Mouse (Mus musculus) right cerebral cortex, adult 18-20 months (tissue): ENCODE results near the gene Mdga2.

Source experiments
- DNase-seq: peaks from one replicate; pipeline ENCODE4 v3.0.0; 2022; ENCODE audit warnings: mixed read lengths

The Mdga2 gene

DNA sequence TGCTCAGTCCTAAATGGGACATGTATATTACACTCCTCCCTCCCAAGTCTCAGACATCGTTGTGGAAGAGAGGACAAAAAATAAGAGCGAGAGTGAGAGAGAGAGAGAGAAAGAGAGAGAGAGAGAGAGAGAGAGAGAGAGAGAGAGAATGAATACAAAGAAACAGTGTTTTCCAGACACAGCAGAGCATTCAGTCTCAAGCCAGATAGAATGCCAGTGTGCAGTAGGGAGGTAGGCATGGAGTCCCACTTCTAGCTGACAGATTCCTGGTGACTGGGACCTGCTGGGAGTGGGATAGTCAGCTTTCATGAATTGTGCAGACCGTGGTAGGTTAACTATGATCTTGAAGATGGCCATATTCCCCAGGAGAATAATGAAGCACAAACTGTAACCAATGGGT, 542.8 kb downstream of the Mdga2 start:
- no peak for DNase-seq

DNA sequence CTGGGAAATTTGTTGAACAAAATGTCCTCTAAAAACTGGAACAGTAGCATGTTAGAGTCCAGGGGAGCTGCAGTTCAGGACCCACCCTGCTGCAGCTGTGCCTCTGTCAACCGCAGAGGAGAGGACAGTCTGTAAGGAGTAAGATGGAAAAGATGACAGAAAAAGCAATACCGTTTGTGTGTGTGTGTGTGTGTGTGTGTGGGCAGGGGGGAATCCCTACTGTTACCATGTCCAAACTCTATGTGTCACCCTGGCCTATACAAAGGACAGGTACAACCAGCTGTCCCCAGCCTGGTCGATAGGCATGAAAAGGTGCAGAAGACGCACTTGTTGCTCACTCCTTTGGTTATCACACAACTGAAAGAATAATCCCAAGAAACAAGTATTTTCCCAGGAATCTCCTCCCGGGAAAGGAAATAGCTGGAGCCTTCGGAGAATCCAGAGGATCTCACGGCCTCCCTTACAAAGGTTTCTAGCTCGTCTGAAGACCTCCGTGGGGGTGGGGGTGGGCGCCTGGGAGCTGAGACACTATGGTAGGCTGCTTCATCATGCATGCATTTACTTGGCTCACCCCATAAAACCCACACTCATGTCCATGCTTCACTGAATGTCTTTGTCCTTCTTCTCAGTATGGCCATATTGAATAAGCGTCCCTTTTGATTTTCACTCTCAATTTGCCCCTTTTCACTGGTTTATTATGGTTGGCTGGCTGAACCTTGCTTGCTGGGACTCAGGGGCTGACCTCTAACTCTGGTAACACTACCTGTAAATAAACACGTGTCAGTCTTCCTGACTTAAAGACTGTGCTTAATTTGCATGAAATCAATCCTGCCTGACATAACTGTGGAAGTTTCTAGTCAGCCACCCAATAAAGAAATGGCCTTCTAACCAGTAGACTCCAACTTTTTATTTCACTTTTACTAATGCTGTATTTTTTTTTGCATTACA, 573.5 kb downstream of the Mdga2 start:
- no peak for DNase-seq

DNA sequence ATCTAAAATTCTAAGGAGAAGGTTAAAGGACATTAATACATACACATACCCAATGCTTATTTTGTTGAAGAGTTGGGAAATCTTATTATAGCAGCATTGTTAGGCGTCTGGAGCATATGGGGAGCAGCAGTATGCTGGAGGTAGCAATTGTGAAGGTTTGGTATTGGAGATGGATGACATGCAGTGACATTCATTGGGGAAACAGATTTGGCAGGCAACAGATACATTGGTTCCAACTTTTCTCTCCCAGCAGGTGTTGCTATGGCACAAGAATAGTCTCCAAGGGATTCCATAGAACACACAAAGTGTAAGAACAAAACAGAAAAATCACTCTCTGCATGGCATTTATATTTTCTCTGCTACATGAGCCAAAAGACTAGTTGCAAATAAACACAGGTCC, 581.9 kb downstream of the Mdga2 start:
- peak; percentile 12 for DNase-seq

DNA sequence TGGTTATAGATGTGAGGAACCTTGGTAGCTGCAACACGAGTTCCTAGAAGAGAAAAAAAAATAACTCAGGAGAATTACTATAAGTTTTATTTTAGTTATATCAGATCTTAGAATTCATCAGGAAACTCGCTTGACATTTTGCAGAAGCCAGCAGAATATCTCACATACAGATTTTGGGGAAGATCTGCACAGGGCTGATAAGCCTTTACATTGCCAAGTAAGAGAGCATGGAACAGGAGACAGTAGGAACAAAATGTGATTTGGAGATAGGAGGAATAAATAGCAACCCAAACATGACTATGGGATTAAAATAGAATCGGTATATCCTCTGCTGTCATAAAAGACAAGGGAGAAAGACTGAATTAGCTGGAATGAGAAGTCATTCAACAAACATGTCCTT, 602.4 kb downstream of the Mdga2 start:
- no peak for DNase-seq

DNA sequence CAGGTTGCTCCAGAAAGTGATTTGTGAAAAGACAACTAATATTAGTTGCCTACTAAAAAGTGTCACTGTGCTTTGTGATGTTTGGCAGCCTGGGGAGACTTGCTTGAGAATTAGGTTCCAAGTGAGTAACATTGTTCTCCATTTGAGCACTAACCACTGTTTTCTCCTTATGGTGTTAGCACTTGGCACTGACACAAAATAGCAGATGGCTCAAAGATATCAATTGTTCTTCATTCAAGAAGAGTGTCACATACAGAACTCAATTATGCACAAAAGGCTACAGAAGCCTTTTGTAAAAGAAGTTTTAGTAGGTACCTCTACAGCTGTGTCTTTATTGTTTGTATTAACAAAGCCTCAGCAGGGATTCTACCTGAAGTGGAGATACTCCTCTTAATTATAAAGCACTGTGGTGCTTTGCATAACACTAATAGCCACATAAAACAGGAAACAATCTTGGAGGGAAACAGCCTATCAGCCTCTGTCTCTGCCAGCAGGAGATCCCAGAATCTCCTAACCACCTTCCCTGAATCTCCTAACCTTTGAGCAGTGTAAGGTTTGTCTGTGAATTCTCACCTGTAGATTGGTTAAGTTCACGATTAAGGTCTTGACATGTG, 630.6 kb downstream of the Mdga2 start:
- DNase-seq: no peak

DNA sequence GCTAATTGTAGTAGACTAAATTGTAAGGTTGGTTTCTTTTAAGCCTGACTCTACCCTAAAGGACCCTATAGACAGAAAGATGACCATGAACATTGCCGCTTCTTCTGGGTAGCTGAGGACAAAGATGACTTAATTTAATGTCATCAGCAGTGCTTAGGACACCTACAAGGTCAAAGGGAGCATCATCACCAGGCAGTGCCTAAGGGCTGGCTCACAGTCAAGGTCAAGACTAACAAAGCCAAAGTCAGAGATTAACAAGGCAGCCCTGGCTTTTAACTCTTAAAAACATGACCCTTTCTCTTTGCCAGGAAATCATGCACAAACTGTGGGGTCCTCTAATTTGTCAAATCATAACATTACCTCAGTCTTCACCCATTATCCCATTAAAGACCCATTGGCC, 657.0 kb downstream of the Mdga2 start:
- DNase-seq: no peak

DNA sequence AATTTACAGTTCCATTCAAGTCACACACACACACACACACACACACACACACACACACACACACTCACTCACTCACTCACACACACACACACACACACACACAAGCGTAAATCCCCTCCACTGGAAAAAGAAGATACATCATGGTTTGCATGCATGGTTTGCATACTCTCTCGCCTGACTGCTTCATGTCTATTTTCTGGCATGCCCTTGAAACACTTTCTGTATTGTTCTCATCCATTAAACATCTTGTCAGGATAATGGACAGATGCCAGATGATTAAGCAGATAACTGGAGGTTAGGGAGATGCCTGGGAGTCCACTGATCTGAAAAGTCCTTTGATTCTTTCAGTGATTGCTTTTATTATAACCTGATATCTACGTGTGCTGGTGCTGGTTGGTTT, 665.5 kb downstream of the Mdga2 start:
- DNase-seq: no peak

DNA sequence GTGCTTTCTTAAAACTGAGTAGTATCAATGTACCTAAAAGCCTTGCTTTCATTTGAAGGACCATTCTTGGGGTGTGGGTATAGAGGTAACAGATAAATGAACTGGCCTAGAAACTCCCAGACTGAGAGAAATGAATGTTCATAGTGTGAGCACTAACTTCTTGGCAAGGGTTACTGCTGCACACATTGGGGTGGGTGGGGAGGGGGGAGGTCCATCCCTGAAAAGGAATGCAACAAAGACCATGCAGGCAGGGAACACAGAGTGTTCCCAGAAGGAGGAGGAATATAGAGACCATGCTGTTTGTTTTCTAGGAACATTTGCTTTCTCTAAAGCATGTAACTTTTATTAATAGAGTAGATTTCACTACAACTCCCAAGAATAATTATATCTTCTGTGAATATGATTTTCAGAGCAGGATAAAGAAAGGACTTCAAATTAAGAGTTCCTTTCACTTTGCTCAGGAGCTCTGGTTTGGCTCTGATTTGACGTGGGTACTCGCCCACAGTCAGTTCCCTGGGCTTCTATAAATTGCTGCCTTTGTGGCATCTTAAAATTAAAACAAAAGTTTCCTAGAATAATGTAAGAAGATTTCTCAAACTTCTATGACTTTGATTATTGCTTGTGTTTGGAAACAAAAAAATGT, 666.0 kb downstream of the Mdga2 start:
- DNase-seq: peak; percentile 32

DNA sequence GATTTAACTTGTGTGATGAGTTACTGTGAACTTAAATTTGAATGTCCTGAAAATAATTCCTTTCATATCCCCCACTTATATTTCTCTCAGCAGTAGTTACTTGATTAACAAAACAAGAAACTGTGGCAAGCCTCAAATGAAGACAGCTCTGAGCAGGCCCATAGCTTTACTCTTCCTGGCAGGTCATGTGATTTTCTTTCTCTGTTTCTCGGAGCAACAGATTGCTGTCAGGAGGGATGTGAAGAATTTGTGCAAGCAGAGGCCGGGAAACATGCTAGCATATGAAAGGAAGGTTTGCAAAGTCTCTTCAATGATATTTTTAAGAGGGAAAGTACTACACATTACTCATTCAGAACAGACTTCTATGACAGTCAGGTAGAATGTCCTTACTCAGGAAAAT, 697.4 kb downstream of the Mdga2 start:
- no peak for DNase-seq

DNA sequence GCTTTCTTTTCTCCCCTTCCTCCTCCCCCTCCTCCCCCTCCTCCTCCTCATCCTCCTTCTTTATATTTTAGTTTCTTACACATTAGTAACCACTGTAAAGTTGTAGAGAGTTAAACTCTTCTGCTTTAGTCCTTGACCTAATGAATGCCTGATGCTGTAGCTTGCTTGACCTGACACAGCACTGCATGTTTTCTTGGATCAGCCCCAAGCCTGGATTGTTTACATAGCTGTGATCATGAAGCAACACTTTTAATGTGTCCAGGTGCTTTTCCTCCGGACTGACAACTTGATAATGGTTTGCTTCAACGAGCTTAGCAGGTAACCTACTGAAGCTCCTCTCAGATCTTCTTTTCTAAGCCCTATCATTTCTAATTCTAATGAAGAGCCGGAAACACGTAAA, 723.1 kb downstream of the Mdga2 start:
- no peak for DNase-seq

DNA sequence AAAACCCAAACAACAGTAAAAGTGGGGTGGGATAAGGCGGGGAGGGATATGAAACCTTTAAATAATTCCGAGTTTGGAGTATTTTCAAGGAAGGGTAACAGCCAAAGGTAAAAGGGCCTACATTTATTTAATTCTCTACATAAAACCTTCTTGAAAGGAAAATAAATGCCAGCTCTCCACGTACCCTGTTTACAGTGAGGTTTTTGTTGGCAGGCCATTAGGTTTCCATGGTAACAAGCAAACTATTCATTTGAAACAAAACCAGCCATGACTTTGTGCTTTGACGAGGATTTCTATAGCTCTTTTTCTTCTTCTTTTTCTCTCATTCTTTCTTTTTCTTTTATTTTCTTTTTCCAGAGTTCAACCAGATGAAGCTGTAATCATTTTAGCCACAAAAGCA, 751.5 kb downstream of the Mdga2 start:
- peak; percentile 4 for DNase-seq

DNA sequence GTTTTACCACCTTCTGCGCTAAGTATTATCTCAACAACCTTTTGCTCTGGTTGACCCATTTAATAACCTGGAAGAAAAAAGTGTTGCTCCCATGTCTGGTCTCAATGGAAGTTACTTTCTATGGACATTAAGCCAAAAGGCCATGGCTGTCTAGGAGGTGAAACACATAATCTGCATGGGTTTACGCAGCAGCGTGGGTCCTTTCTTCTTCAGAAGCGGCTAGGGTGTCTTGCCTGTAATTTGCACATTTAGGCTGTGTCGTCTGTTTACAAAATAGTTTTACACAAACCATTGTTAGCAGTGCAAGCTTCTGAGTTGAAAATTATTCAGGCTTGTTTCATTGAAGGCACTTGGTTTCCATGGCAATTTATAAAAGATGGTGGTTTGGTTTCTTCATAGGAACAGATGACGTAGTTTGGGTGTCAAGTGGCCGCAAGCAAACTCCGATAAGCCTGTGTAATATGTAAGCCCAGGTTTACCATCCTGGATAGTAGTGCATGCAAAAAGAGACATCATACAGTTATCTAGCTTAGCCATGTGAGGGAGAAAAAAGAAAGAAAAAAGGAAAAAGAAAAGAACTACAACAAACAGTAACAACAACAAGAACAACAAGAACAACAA, 752.0 kb downstream of the Mdga2 start:
- DNase-seq: no peak

DNA sequence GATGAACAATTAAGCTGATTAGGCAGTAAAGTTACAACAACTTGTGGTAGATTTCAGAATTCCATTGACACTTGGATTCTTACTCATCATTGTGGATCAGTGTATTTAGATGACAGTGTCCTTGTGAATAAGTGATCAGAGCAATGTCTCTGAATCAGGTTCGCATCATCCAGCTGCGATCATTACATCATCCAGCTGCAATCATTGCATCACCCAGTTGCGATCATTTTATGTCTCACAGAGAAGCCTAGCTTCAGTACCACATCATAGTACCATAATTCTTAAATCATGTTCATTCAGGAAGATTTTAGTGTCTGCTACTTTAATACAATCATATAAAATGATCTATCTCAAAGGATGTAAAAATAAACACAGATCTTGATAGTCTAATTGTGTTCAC, 756.8 kb downstream of the Mdga2 start:
- DNase-seq: no peak

DNA sequence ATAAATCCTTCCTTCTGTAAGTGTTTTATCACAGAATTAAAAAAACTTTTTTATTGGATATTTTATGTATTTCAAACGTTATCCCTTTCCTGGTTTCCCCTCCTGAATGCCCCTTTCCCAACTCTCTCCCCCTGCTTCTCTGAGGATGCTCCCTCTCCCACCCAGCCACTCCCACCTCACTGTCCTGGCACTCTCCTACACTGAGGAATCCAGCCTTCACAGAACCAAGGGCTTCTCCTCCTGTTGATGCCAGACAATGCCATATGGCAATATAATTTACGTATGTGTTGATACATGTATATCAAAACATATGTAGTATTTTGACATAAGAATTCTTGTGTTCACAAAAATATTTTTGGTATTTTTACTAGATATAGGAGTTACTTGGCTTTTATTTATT, 779.0 kb downstream of the Mdga2 start:
- DNase-seq: no peak
